Mouse (Mus musculus): ENCODE data around the gene Atp6v1f. TPM values are rescaled to one million over a fixed set of nuclear protein-coding genes. Genes with fewer than 3 reads are reported as not detected.

The Atp6v1f gene
- total RNA-seq, 2 experiments from 2014 or later, result 238 to 251 TPM

GRCm38 (mm10) chr6:29450667-29451066 lies 16.9 kb upstream of the Atp6v1f start:
- ATAC-seq (ENCODE audit: poor library complexity, severe bottlenecking), result no peak

DNA sequence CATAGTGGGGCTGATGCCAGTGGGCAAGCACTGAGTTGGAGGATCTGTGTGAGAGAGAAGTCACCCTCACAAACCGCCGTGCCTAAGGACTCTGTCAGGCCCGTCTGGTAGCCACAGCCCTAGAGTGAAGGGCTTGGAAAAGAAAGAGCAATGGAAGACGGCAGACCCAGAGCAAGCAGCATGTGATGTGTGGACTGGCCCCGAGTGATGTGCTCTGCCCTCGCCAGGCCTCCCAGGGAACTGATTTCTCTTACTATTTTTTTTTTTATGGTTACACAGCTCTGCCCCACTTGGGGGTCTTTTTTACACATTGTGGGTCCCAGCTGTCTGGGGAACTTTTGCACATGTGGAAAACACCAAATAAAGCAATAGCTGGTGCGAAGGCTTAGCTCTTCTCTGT lies 6.0 kb upstream of the Atp6v1f start:
- ATAC-seq (ENCODE audit: poor library complexity, severe bottlenecking), result no peak

- no peak for ATAC-seq (ENCODE audit: poor library complexity, severe bottlenecking)
Measured at GRCm38 (mm10) chr6:29463388-29463787, 4.1 kb upstream of the Atp6v1f start.

DNA sequence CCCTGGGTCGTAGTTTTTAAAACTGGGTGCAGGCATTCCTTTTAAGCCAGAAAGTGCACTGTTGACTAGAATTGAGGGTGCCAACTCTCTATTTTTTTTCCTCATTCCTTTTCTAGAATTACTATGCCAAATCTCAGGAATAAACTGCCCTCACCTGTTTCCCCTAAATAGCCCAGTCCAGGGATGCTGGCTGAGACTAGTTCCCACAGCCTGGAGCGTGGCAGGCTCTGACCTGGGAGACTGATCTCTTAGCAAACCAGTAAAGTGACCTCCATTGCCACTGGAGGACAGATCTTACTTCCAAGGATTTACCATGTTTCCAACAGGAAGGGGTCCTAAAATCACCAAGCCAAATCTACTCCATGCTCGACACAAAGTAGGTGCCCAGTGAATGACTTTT lies 1.3 kb downstream of the Atp6v1f start:
- no peak for ATAC-seq (ENCODE audit: poor library complexity, severe bottlenecking)

GRCm38 (mm10) chr6:29471137-29471536 lies 3.6 kb downstream of the Atp6v1f start, which contains the start of gene Atp6v1fnb:
Gene Atp6v1fnb (plus strand): TSS chr6:29471437.
- no peak for ATAC-seq (ENCODE audit: poor library complexity, severe bottlenecking)

GRCm38 (mm10) chr6:29473941-29474691 lies 6.6 kb downstream of the Atp6v1f start:
- peak; percentile 95 for ATAC-seq (ENCODE audit: poor library complexity, severe bottlenecking)

- ATAC-seq (ENCODE audit: poor library complexity, severe bottlenecking), result no peak
Measured at GRCm38 (mm10) chr6:29474736-29475135, 7.2 kb downstream of the Atp6v1f start.

GRCm38 (mm10) chr6:29482691-29483090 lies 15.2 kb downstream of the Atp6v1f start:
- no peak for ATAC-seq (ENCODE audit: poor library complexity, severe bottlenecking)

- ATAC-seq (ENCODE audit: poor library complexity, severe bottlenecking), result peak; percentile 95
Measured at GRCm38 (mm10) chr6:29484716-29485559, 17.4 kb downstream of the Atp6v1f start.

- ATAC-seq (ENCODE audit: poor library complexity, severe bottlenecking), result no peak
Measured at GRCm38 (mm10) chr6:29485951-29486350, 18.4 kb downstream of the Atp6v1f start.

- no peak for ATAC-seq (ENCODE audit: poor library complexity, severe bottlenecking)
Measured at GRCm38 (mm10) chr6:29494101-29494500, 26.6 kb downstream of the Atp6v1f start.

- ATAC-seq (ENCODE audit: poor library complexity, severe bottlenecking), result no peak
Measured at GRCm38 (mm10) chr6:29496270-29496669, 28.8 kb downstream of the Atp6v1f start.

- no peak for ATAC-seq (ENCODE audit: poor library complexity, severe bottlenecking)
Measured at GRCm38 (mm10) chr6:29497791-29498190, 30.3 kb downstream of the Atp6v1f start.

- ATAC-seq (ENCODE audit: poor library complexity, severe bottlenecking), result no peak
Measured at GRCm38 (mm10) chr6:29500177-29500576, 32.7 kb downstream of the Atp6v1f start.

GRCm38 (mm10) chr6:29500810-29501209 lies 33.3 kb downstream of the Atp6v1f start:
- ATAC-seq (ENCODE audit: poor library complexity, severe bottlenecking), result no peak

DNA sequence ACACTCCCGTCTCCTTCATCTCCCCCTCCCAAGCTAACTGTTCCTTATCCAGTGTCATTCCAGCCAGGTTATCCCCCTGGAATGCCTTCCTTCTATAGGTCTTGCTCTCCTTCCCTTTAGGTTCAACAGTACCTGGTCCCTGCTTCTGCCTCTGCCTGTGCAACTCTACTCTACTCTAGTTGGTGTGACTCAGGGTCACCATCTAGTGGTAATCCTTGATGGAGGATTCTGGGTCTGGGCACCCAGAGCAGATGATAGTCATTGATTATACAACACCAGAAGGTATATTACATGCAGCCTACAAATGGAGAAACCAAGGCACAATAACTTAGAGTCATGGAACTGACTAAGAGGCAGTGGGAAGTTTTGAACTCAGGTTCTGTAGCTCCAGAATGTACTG lies 34.1 kb downstream of the Atp6v1f start:
- no peak for ATAC-seq (ENCODE audit: poor library complexity, severe bottlenecking)

- ATAC-seq (ENCODE audit: poor library complexity, severe bottlenecking), result no peak
Measured at GRCm38 (mm10) chr6:29505493-29505892, 38.0 kb downstream of the Atp6v1f start.

- ATAC-seq (ENCODE audit: poor library complexity, severe bottlenecking), result no peak
Measured at GRCm38 (mm10) chr6:29506834-29507233, 39.3 kb downstream of the Atp6v1f start.

DNA sequence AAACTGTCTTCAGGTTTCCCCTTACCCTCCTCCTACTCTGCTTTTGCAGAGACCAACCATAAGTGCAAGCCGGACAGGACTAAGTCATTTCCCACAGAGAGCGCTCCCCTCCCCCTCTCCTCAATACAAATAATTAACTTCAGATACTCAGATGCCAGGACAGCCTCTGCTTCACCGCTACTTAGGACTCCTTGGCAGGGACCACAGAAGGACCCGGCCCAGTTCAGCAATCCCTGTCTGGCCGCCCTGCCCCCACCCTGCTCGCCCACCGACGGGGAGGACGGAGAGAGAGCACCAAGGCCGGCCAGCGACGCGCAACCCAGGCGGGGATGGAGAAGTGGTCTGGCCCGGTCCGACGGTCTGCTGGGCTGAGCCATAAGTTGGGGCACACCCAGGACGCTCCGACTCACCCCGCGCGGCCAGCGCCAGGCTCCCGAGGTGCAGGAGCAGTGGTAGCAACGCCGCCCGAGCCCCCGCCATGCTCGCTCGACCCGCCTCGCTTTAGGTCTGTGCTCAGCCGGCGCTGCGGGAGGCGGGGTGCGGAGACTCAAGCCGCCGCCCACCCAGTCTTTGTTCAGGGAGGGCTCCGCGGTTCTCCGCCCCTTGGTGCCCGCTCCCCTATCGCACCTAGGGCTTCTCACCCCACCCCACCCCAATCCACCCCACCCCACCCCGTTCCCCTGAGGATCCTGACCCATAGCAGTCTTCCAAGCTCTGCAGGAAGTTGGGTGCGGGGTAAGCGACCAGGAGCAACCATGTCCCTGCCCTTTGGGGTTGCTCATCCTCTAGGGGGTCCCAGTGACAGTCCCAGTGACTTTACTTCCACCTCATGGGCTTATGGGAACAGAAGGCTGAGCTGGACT lies 40.2 kb downstream of the Atp6v1f start, which contains the start of gene Kcp:
TSS of gene Kcp (minus strand) at position 506 of the 863 bp plus-strand sequence.
- no peak for ATAC-seq (ENCODE audit: poor library complexity, severe bottlenecking)

DNA sequence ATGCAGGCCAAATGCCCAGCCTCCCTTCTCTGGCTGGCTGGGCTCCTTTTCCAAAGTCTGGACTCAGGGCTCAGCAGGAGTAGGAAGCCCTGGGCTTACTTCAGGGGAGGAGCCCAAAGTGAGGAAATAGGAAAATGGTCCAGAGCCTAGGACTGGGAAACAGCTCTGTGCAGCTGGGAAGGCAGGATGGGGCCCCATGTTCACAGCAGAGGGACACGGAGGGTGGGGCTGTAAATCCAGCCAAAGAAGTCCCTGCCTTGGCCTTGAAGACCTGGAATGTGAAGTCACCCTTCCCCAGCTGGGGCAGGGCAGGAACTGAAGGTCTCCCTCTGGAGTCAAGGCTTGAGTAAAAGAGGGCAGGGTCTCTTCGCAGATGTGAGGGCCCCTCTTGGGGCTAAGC lies 41.6 kb downstream of the Atp6v1f start:
- no peak for ATAC-seq (ENCODE audit: poor library complexity, severe bottlenecking)

GRCm38 (mm10) chr6:29513284-29513683 lies 45.8 kb downstream of the Atp6v1f start:
- peak; percentile 71 for ATAC-seq (ENCODE audit: poor library complexity, severe bottlenecking)
